Mouse (Mus musculus) kidney, embryonic 15.5 days (tissue): ENCODE results near the gene Dusp2. TPM values are rescaled to one million over a fixed set of nuclear protein-coding genes. Genes with fewer than 3 reads are reported as not detected.

Source experiments
- ATAC-seq: fragments of 200-750 bp; cut with Nextera tagmentation; replicated peaks from 2 replicates; pipeline ENCODE4 v1.8.0; 2017; ENCODE audit warnings: moderate TSS enrichment; ENCODE audit not compliant: low FRiP score
- H3K27ac ChIP-seq: fragments of 300-500 bp; sonication (generic); 2 replicates; pipeline ENCODE4 v1.5.1; 2015; ENCODE audit warnings: mild to moderate bottlenecking, inconsistent platforms
- H3K27me3 ChIP-seq: fragments of 300-500 bp; sonication (generic); 2 replicates; pipeline ENCODE4 v1.6.1; 2015; ENCODE audit warnings: inconsistent platforms
- H3K36me3 ChIP-seq: fragments of 300-500 bp; sonication (generic); 2 replicates; pipeline ENCODE4 v1.6.1; 2015; ENCODE audit warnings: inconsistent platforms
- H3K4me1 ChIP-seq: fragments of 300-500 bp; sonication (generic); 2 replicates; pipeline ENCODE4 v1.6.1; 2015; ENCODE audit warnings: inconsistent platforms
- H3K4me2 ChIP-seq: fragments of 300-500 bp; sonication (generic); 2 replicates; pipeline ENCODE4 v1.6.1; 2015; ENCODE audit warnings: moderate library complexity, mild to moderate bottlenecking, inconsistent platforms
- H3K4me3 ChIP-seq: fragments of 300-500 bp; sonication (generic); replicated peaks from 2 replicates; pipeline ENCODE4 v1.5.1; 2015; ENCODE audit warnings: mild to moderate bottlenecking, inconsistent platforms
- H3K9ac ChIP-seq: fragments of 300-500 bp; sonication (generic); 2 replicates; pipeline ENCODE4 v1.6.1; 2015; ENCODE audit warnings: mild to moderate bottlenecking, inconsistent platforms
- H3K9me3 ChIP-seq: fragments of 300-500 bp; sonication (generic); replicated peaks from 2 replicates; pipeline ENCODE4 v1.6.1; 2016; ENCODE audit warnings: inconsistent platforms
- WGBS: fragments of 180-500 bp; shearing (Covaris S2); methylation state at CpG from one replicate; pipeline ENCODE4 v1.1.7; 2015; ENCODE audit warnings: mixed read lengths; 5-methylcytosine and 5-hydroxymethylcytosine counted together
- polyA plus RNA-seq: library from polyadenylated mRNA; unstranded; fragments of >200 nt; fragmentation: Nextera tagmentation; extraction: Ambion mirVana; gene quantifications from 2 replicates; pipeline ENCODE4 v1.2.1, GENCODE M21; 2015

Gene Dusp2
- polyA plus RNA-seq, 1 experiment from 2014 or later = 9.0 TPM

DNA sequence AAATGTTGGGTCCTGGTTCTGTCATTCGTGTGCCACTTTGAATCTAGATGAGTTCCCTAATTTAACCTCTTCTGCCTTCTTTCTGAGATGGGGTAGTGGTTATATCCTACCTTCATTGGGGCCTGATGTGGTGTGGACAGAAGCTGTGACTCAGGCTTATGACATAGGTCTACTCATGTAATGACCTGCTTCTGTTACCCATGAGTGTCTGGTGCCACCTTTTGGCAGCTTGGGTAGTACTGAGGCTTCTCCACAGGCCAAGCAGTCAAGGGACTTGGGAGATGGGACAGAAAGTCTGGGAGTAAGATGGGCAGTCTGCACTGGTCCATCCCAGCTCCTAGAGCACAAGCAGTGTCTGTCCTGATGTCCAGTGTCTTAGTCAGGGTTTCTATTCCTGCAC, 10.4 kb downstream of the Dusp2 start:
- WGBS = 74% methylated on average over 1 of the region's 1 CpGs
- H3K36me3 ChIP-seq = no peaks in the 10 kb centered on the region
- no peak overlapping the region for H3K27ac ChIP-seq
- no peaks in the 10 kb centered on the region for H3K9me3 ChIP-seq
- no peaks in the 10 kb centered on the region for H3K4me1 ChIP-seq
- ATAC-seq = no peak
- no peak overlapping the region for H3K4me2 ChIP-seq
- H3K27me3 ChIP-seq = peaks cover 9% of the 10 kb centered on the region; the same call in 1 of the 2 replicates
- H3K9ac ChIP-seq = no peak overlapping the region
- H3K4me3 ChIP-seq = no peak overlapping the region

DNA sequence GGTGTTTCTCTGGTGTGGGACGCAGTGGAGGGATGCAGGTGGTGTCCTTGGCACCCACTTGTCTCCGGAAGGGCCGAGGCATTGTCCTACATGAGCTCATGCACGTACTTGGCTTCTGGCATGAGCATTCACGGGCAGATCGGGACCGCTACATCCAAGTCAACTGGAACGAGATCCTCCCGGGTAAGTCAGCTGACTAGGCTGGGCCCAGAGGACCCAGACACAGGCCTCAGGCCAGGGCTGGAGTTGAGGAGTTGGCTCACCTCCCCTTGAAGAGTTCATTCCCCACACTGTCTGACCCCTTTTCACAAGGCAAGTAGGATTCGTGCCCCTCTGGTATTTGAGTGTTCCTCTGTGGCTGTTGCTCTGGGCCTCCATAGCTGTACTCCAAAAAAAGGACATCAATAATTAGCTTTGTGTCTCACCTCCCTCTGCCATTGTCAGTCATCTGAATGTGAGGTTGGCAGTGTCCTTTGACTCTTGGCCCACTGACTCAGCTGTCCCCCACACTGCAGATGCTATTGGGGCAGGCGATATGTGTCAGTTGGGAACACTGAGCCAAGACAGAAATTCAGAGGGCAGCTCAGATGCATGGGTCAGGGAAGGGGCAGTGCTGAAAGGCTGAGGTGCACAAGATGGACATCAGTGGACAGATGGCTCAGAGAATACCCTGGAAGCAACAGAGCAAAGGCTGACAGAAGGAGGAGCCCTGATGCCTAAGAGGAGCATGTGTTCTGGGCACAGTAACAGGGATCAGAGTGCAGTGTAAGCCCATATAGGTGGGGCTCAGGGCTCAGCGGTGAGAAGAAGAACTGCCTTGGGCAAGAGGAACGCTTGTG, 11.4 kb downstream of the Dusp2 start:
- Histone ChIP-seq H3K36me3 (no peaks in the 10 kb centered on the region), H3K27ac (no peak overlapping the region), H3K27me3 (peaks cover 9% of the 10 kb centered on the region; the same call in 1 of the 2 replicates), H3K4me1 (no peaks in the 10 kb centered on the region), H3K4me3 (no peak overlapping the region), H3K9ac (no peak overlapping the region), H3K9me3 (no peaks in the 10 kb centered on the region), H3K4me2 (no peak overlapping the region)
- WGBS = 78% methylated on average over 13 of the region's 13 CpGs
- ATAC-seq = no peak

DNA sequence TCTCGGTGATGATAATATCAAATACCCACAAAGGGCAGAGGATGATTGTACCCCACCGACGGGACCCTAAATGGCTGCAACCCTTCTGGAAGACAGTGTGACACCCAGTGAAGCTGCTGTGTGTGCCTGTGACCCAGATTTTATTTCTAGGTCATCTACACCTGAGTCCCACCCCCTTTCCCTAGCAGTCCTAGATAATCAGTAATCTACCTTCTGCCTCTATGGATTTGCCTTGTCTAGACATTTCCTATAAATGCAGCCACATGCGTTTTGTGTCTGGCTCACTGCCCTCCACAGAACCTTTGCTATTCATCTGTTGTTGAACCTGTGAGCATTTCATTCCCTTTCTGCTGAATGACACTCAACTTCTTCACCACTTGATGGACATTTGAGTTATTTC, 17.9 kb downstream of the Dusp2 start:
- Histone ChIP-seq H3K4me1 (no peaks in the 10 kb centered on the region), H3K9me3 (no peaks in the 10 kb centered on the region), H3K4me2 (no peak overlapping the region), H3K36me3 (no peaks in the 10 kb centered on the region), H3K27me3 (peaks cover 23% of the 10 kb centered on the region), H3K4me3 (no peak overlapping the region), H3K9ac (no peak overlapping the region), H3K27ac (no peak overlapping the region)
- 85% methylated on average over 4 of the region's 4 CpGs for WGBS
- no peak for ATAC-seq

DNA sequence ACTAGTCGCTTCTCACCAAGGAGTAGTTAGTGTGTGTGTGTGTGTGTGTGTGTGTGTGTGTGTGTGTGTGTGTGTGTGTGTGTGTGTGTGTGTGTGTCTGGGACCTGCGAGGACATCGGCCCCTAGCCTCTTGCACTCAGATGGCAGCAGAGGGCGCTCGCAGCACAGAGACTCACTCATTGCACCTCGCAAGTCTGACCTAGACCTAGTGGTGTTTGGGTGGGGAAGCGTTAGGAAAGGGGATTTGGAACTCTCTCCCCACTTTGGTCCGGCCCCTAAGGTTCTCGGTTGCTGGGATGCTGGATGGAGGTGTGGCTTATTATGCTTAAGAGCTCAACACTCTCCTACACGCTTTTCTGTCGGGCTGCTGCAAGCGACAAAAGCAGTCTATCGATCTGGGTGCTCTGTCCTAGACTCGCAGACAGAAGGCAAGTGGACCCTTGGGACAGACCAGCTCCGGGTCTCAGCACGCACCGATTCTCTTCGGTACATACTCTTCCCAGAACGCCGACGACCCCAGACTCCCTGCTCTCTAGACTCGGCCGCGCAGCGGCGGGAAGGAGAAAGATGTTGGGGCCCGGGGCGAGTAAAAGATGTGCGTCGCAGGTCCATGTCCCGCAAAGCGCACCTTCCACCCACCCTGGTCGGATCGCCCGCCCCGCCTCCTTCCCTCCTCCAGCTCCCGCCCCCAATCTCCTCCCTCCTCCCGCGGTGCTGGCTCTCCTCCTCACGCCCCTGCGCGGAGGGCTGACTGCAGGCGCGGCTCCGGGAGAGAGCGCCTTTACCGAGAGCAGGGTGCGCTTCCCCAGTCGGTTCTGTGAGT, 26.7 kb downstream of the Dusp2 start, which contains the start of gene Adra2b:
Gene Adra2b, plus strand, starts transcription at position 750 of the 823 bp plus-strand sequence.
- peaks cover 19% of the 10 kb centered on the region for H3K4me1 ChIP-seq
- no peaks in the 10 kb centered on the region for H3K36me3 ChIP-seq
- H3K9me3 ChIP-seq = no peaks in the 10 kb centered on the region
- H3K27ac ChIP-seq = 0 out of 2 replicates have a peak within 1 kb of the TSS, but pooled peaks have one; percentile 20
- H3K4me3 ChIP-seq = peak within 1 kb of the TSS; percentile 46
- WGBS = under 1% methylated on average over 49 of the region's 49 CpGs
- peak within 1 kb of the TSS; percentile 85 for H3K4me2 ChIP-seq
- peaks cover 86% of the 10 kb centered on the region for H3K27me3 ChIP-seq
- peak; percentile 84 for ATAC-seq
- peak within 1 kb of the TSS; percentile 24; the same call in 1 of the 2 replicates for H3K9ac ChIP-seq

DNA sequence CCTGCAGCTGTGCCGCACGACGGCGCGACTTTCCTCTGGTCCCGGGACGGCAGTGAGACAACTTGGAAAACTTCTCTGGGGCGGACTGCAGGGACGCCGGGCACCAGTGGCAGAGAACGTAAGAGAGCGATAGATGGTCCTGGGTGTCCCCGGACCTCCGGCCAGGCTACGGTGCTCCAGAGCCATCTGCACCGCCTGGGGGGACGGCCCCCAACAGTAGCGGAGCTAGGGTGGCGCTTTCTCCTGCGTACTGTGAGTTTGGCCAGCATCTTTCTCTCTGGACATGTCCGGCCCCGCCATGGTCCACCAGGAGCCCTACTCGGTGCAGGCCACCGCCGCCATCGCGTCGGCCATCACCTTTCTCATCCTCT, 27.3 kb downstream of the Dusp2 start:
- Histone ChIP-seq H3K9ac (peak overlapping the region; percentile 24; the same call in 1 of the 2 replicates), H3K27ac (0 out of 2 replicates have a peak overlapping the region, but pooled peaks have one; percentile 20), H3K9me3 (no peaks in the 10 kb centered on the region), H3K27me3 (peaks cover 86% of the 10 kb centered on the region), H3K4me3 (peak overlapping the region; percentile 46), H3K4me1 (peaks cover 19% of the 10 kb centered on the region), H3K36me3 (no peaks in the 10 kb centered on the region), H3K4me2 (peak overlapping the region; percentile 85)
- ATAC-seq = peak; percentile 54
- 1% methylated on average over 28 of the region's 28 CpGs for WGBS

DNA sequence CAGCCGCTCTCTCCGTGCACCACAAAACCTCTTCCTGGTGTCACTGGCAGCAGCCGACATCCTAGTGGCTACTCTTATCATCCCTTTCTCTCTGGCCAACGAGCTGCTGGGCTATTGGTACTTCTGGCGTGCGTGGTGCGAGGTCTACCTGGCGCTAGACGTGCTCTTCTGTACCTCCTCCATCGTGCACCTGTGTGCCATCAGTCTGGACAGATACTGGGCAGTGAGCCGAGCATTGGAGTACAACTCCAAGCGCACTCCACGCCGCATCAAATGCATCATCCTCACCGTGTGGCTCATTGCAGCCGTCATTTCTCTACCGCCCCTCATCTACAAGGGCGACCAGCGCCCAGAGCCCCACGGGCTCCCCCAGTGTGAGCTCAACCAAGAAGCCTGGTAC, 27.7 kb downstream of the Dusp2 start:
- Histone ChIP-seq H3K27ac (no peak overlapping the region), H3K36me3 (no peaks in the 10 kb centered on the region), H3K4me3 (peak overlapping the region; percentile 46), H3K9me3 (no peaks in the 10 kb centered on the region), H3K4me1 (peaks cover 19% of the 10 kb centered on the region), H3K9ac (0 out of 2 replicates have a peak overlapping the region, but pooled peaks have one; percentile 24), H3K27me3 (peaks cover 84% of the 10 kb centered on the region), H3K4me2 (peak overlapping the region; percentile 85)
- ATAC-seq = no peak
- WGBS = 6% methylated on average over 20 of the region's 20 CpGs

DNA sequence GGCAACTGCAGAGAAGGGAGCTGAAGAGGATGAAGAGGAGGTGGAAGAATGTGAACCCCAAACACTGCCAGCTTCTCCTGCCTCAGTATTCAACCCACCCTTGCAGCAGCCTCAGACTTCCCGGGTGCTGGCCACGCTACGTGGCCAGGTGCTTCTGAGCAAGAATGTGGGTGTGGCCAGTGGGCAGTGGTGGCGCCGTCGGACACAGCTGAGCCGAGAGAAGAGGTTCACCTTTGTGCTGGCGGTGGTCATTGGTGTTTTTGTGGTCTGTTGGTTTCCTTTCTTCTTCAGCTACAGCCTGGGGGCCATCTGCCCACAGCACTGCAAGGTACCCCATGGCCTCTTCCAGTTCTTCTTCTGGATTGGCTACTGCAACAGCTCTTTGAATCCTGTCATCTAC, 28.5 kb downstream of the Dusp2 start:
- peak overlapping the region; percentile 85 for H3K4me2 ChIP-seq
- ATAC-seq = no peak
- peaks cover 83% of the 10 kb centered on the region for H3K27me3 ChIP-seq
- H3K4me1 ChIP-seq = peaks cover 19% of the 10 kb centered on the region
- no peaks in the 10 kb centered on the region for H3K36me3 ChIP-seq
- H3K4me3 ChIP-seq = peak overlapping the region; percentile 46; the same call in 1 of the 2 replicates
- H3K27ac ChIP-seq = no peak overlapping the region
- H3K9me3 ChIP-seq = no peaks in the 10 kb centered on the region
- no peak overlapping the region for H3K9ac ChIP-seq
- 8% methylated on average over 8 of the region's 8 CpGs for WGBS

DNA sequence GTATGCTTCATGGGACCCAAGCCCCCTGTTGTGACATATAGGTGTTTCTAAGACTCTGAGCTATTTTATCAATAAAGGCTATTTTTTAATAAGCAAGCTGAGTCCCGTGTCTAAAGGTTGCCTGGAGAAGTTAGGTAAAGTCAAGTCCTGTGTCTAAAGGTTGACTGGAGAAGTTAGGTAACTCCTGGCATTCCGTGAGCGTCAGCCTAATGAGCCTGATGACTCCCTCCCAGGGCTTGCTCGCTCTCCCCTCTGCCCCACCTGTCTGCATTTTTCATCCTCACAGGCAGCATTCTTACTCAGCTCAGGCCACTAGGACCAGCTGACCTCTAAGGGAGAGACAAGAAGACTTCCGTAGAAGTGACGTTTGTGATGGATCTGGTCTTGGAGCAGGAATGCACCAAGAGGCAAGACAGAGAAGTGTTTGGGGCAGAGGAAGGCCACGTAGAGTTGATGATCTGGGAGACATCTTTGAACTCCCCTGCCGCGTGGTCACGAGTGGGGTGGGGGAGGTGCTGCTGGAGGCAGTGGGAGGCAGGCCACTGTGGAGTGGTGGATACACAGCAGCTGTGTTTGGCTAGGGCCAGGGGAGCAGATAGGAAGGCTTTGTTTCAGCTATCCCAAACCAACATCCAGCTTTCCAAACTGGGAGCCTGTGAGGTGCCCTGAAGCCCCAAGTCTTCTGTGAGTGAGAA, 31.3 kb downstream of the Dusp2 start:
- Histone ChIP-seq H3K27ac (no peak overlapping the region), H3K36me3 (no peaks in the 10 kb centered on the region), H3K9me3 (no peaks in the 10 kb centered on the region), H3K4me2 (no peak overlapping the region), H3K27me3 (peaks cover 56% of the 10 kb centered on the region), H3K4me3 (no peak overlapping the region), H3K9ac (no peak overlapping the region), H3K4me1 (peaks cover 43% of the 10 kb centered on the region)
- WGBS = 52% methylated on average over 10 of the region's 10 CpGs
- ATAC-seq = no peak

DNA sequence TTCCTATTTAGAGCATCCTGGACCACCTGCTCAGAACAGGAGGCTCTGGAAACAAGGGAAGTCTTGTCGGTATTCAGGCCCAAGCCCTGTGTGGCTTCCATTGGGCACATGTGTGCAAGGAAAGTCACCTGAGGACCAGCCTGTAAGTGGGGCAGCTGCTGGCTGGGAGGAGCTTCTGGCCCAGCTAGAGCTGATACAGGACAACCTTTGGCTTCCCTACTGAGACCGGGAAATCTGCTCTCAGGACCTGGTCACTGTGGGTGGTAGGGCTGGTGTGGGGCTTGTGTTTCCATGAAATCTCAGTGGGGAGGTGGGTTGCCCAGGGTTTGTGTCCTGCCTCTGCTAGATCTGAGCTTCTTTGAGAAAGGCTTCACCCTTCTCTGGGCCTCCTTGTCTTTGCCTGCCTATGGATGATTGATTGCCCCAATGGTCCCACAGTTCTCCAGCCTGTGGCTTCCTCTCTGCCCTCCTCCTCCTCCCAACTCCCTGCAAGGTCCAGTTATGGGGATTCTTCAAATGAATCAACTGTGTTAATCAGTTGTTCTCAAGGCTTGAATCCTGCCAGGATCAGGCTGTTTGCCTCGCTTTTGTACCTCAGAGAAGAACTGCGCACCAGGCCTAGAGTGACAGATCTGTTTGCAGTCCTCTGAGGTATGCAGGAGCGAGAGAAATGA, 33.9 kb downstream of the Dusp2 start:
- ATAC-seq = no peak
- Histone ChIP-seq H3K4me2 (no peak overlapping the region), H3K27me3 (peaks cover 32% of the 10 kb centered on the region), H3K9ac (no peak overlapping the region), H3K27ac (no peak overlapping the region), H3K36me3 (no peaks in the 10 kb centered on the region), H3K9me3 (no peaks in the 10 kb centered on the region), H3K4me3 (no peak overlapping the region), H3K4me1 (peaks cover 25% of the 10 kb centered on the region)
- WGBS = 73% methylated on average over 5 of the region's 5 CpGs

DNA sequence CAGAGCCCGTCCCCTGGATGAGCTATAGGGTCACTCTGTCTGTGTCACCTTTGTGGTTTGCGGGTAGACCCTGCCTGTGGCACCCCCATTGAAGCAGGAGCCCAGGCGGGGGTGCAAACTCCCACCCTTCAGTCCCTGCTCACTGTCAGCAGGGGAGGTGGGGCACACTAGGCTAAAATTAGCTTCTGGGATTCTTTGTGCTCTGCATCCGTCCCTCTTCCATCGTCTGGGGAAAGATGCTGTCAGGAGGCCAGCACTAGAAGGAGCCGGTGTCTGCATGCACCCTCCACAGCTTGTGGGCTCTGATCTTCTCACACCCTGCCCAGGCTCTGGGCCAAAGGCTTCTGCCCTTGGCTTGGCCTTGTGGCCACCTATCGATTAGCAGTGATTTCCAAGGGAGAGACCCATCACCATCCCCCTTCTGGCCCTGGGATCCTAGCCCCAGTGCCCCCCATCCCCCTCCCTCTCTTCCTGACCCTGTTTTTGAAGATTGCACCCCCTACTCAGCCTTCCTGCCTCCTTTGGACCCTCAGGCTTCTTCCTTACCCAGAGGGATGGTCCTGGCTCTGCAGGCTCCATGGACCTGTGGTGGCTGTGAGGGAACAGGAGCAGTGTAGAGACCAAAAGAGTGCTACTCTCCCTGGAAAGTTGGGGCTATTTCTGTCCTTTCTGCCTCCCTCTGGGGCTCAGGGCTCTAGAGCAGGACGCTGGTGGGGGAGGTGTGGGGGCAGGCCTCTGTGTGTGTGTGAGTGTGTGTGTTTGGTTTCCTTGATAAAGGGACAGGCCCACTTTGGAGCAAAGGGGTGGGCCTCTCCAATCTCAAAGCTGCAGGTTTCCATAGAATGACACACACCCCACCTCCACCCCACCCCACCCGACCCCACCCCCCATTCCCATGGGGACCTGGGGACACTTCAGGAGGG, 34.9 kb downstream of the Dusp2 start:
- ATAC-seq = peak; percentile 72
- Histone ChIP-seq H3K4me3 (no peak overlapping the region), H3K36me3 (no peaks in the 10 kb centered on the region), H3K9ac (no peak overlapping the region), H3K27me3 (peaks cover 22% of the 10 kb centered on the region), H3K27ac (no peak overlapping the region), H3K4me1 (peaks cover 27% of the 10 kb centered on the region), H3K4me2 (no peak overlapping the region), H3K9me3 (no peaks in the 10 kb centered on the region)
- 37% methylated on average over 9 of the region's 9 CpGs for WGBS
